In the genomic region with DNA sequence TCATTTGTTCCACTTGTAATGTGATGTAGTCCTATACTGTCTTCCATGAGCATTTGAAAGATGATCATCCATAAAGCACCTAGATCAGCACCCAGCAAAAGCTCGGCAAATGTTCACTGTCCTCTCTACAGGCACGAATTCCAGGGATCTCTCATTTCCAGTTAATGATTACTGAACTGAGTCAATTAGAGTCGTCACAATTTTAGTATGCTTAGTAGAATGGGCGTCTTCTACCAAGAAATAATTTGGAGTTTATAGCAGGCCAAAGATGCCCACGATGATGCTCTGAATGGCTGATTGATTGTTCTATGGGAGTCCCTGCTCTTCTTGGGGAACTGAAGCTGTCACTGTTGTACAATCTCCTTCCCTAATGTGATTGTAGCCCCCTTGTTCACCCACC, we compare ENCODE assay signal across 24 mouse cellular contexts. TPM values are rescaled to one million over a fixed set of nuclear protein-coding genes. Genes with fewer than 3 reads are reported as not detected.
DNase-seq lines count a peak whose midpoint lies in the region; ATAC-seq and TF ChIP-seq lines count a peak whose summit lies in the region.
"Not testable (repeated sequence)": the region's sequence is repeated elsewhere in the genome, so short reads cannot be mapped to it uniquely, and the experiment has no call there.
"Had no signal": no experiment of that assay in that cellular context is flagged by ENCODE, and none has a peak within 500 bp of the region (broad histone marks: within the 10 kb centered on the region; RNA-seq: fewer than 3 reads in every experiment).

No protein-coding gene starts in this region.

- not testable (repeated sequence) for H3K4me1 ChIP-seq in kidney, adult 2 months (ENCODE audit: control insufficient read depth, insufficient read depth, low read length); liver, embryonic 11.5 days (replicated peaks; ENCODE audit: control insufficient read depth, insufficient read depth, low read length); liver, embryonic 16.5 days (ENCODE audit: control insufficient read depth, low read depth, low read length); liver, postnatal 0 days (ENCODE audit: insufficient read depth)
- H3K4me1 ChIP-seq in liver, adult 2 months (ENCODE audit: control insufficient read depth, insufficient read depth, low read length): peaks cover 19% of the 10 kb centered on the region

- H3K79me2 ChIP-seq in liver, adult 2 months (ENCODE audit: control insufficient read depth, insufficient read depth, low read length): not testable (repeated sequence)

- not testable (repeated sequence) for TF ChIP-seq EP300 in liver, postnatal 0 days (IDR thresholded peaks at IDR 0.05; ENCODE audit: low read depth)

- not testable (repeated sequence) for H3K36me3 ChIP-seq in kidney, adult 2 months (ENCODE audit: control insufficient read depth, insufficient read depth, low read length); liver, adult 2 months (ENCODE audit: control insufficient read depth, insufficient read depth, low read length); liver, embryonic 11.5 days (ENCODE audit: control insufficient read depth, insufficient read depth, low read length); liver, embryonic 16.5 days (ENCODE audit: control insufficient read depth, insufficient read depth); liver, postnatal 0 days (replicated peaks; ENCODE audit: insufficient read depth, low read length)

- not testable (repeated sequence) for H3K4me3 ChIP-seq in kidney, adult 2 months (ENCODE audit: insufficient read depth, low read depth, low read length); liver, adult 2 months (ENCODE audit: insufficient read depth, low read depth, low read length); liver, embryonic 11.5 days (ENCODE audit: low read depth, low read length); liver, embryonic 16.5 days (ENCODE audit: low read depth, low read length); liver, postnatal 0 days (ENCODE audit: low read depth, low read length)

- H3K27ac ChIP-seq in kidney, adult 2 months (ENCODE audit: insufficient read depth, low read depth, low read length): peak overlapping the region; percentile 86; the same call in 1 of the 2 replicates
- peak overlapping the region; percentile 99 for H3K27ac ChIP-seq in liver, adult 2 months (replicated peaks; ENCODE audit: insufficient read depth, low read depth, low read length)
- not testable (repeated sequence) for H3K27ac ChIP-seq in liver, embryonic 11.5 days (ENCODE audit: low read depth, low read length); liver, embryonic 16.5 days (ENCODE audit: low read length)
- peak overlapping the region; percentile 72 for H3K27ac ChIP-seq in liver, postnatal 0 days (ENCODE audit: low read depth)

- 37% methylated on average over 5 of the region's 5 CpGs for WGBS in kidney, adult 2 months
- 15% methylated on average over 5 of the region's 5 CpGs for WGBS in liver, adult 2 months
- WGBS in liver, embryonic 11.5 days: 69% methylated on average over 5 of the region's 5 CpGs
- WGBS in liver, embryonic 16.5 days (ENCODE audit: insufficient replicate concordance): 51% methylated on average over 5 of the region's 5 CpGs
- 48% methylated on average over 5 of the region's 5 CpGs for WGBS in liver, postnatal 0 days (ENCODE audit: insufficient replicate concordance)

- not testable (repeated sequence) for H3K27me3 ChIP-seq in kidney, adult 2 months (replicated peaks; ENCODE audit: control insufficient read depth, insufficient read depth, low read length); liver, adult 2 months (ENCODE audit: control insufficient read depth, insufficient read depth, low read length); liver, embryonic 11.5 days (replicated peaks; ENCODE audit: control insufficient read depth, insufficient read depth, low read length); liver, embryonic 16.5 days (ENCODE audit: control insufficient read depth, insufficient read depth, low read depth, low read length); liver, postnatal 0 days (ENCODE audit: insufficient read depth, low read length)

- not testable (repeated sequence) for H3K4me2 ChIP-seq in liver, embryonic 11.5 days; liver, embryonic 16.5 days (ENCODE audit: low read depth, low read length); liver, postnatal 0 days (ENCODE audit: low read depth, low read length)

- peak; percentile 54 for DNase-seq in heart, adult 11 months
- peak; percentile 7 for DNase-seq in kidney, adult 11 months
- DNase-seq in kidney, adult 2 months: peak; percentile 80
- peak; percentile 56 for DNase-seq in kidney, adult 9 months
- DNase-seq in liver, adult 2 months (ENCODE audit: extremely low read depth, low read depth, low spot score): peak; percentile 85
- DNase-seq in liver, embryonic 11.5 days (ENCODE audit: low spot score): peak; percentile 11
- DNase-seq in liver, postnatal 0 days: not testable (repeated sequence)

- H3K9me3 ChIP-seq in liver, embryonic 11.5 days (ENCODE audit: control insufficient read depth, low read length); liver, embryonic 16.5 days (replicated peaks; ENCODE audit: control insufficient read depth, low read length); liver, postnatal 0 days (ENCODE audit: low read length): not testable (repeated sequence)

- not testable (repeated sequence) for ATAC-seq in liver, embryonic 11.5 days (replicated peaks; ENCODE audit: low FRiP score)
- ATAC-seq in liver, embryonic 16.5 days (ENCODE audit: low read depth): peak; percentile 62
- ATAC-seq in liver, postnatal 0 days: peak; percentile 79

- TF ChIP-seq POLR2A in kidney, adult 2 months (IDR thresholded peaks at IDR 0.05; ENCODE audit: low read depth, low read length); liver, adult 2 months (IDR thresholded peaks at IDR 0.05; ENCODE audit: extremely low read depth, insufficient read depth, low read length): not testable (repeated sequence)

- H3K9ac ChIP-seq in liver, adult 2 months (ENCODE audit: low read depth, low read length): peak overlapping the region; percentile 75
- H3K9ac ChIP-seq in liver, embryonic 11.5 days (ENCODE audit: low read depth, low read length); liver, embryonic 16.5 days (ENCODE audit: low read depth, low read length); liver, postnatal 0 days (replicated peaks): not testable (repeated sequence)

- not testable (repeated sequence) for TF ChIP-seq CTCF in kidney, adult 2 months (conservative IDR thresholded peaks at IDR 0.05; ENCODE audit: insufficient read depth, insufficient read length, low read depth, low read length); liver, adult 2 months (IDR thresholded peaks at IDR 0.05; ENCODE audit: low read depth, low read length); liver, postnatal 0 days (IDR thresholded peaks at IDR 0.05; ENCODE audit: low read depth)

RNA-seq across cellular contexts. Expression of a gene that starts 20.1 kb away (rescaled TPM):
- polyA plus RNA-seq in kidney, adult 2 months (2012; rRNA removed): 0.08 TPM in 1 of 2 replicates, not detected in the other
- total RNA-seq in liver, adult 2 months (2014; rRNA removed): 271 and 504 TPM in 2 replicates
- polyA plus RNA-seq in liver, adult 2 months (2012; rRNA removed): 213 and 453 TPM in 2 replicates
- polyA plus RNA-seq in liver, embryonic 11.5 days (2014; fragmentation: Nextera tagmentation; extraction: Ambion mirVana): not detected in 2 replicates
- not detected in 2 replicates for polyA plus RNA-seq in liver, embryonic 16.5 days (2015; fragmentation: Nextera tagmentation; extraction: Ambion mirVana)
- 0.11 and 0.21 TPM in 2 replicates for polyA plus RNA-seq in liver, postnatal 0 days (2015; fragmentation: Nextera tagmentation; extraction: Ambion mirVana)
- total RNA-seq: adrenal gland, adult 18-20 months; adrenal gland, postnatal 10 days; adrenal gland, postnatal 25 days; adrenal gland, postnatal 4 days; CH12.LX; ES-E14; MEL had no signal
- polyA plus RNA-seq: activated CD4-positive, CD25-positive, alpha-beta regulatory T cell, adult 4 months; adrenal gland, adult 2 months; brain, embryonic 14.5 days; C2C12; CD4-positive, CD25-positive, alpha-beta regulatory T cell, adult 4 months; G1E; Patski had no signal

RNA-seq across cellular contexts. Expression of a gene that starts 27.9 kb away (rescaled TPM):
- polyA plus RNA-seq in kidney, adult 2 months (2012; rRNA removed): 0.03 TPM in 1 of 2 replicates, not detected in the other
- total RNA-seq in liver, adult 2 months (2014; rRNA removed): 0.13 and 0.55 TPM in 2 replicates
- polyA plus RNA-seq in liver, adult 2 months (2012; rRNA removed): 0.09 and 0.93 TPM in 2 replicates
- polyA plus RNA-seq in liver, embryonic 11.5 days (2014; fragmentation: Nextera tagmentation; extraction: Ambion mirVana): not detected in 2 replicates
- polyA plus RNA-seq in liver, embryonic 16.5 days (2015; fragmentation: Nextera tagmentation; extraction: Ambion mirVana): not detected in 2 replicates
- 0.07 TPM in 1 of 2 replicates, not detected in the other for polyA plus RNA-seq in liver, postnatal 0 days (2015; fragmentation: Nextera tagmentation; extraction: Ambion mirVana)
- total RNA-seq: adrenal gland, adult 18-20 months; adrenal gland, postnatal 10 days; adrenal gland, postnatal 14 days; adrenal gland, postnatal 25 days; adrenal gland, postnatal 36 days; adrenal gland, postnatal 4 days; CH12.LX; ES-E14; G1E; MEL had no signal
- polyA plus RNA-seq: activated CD4-positive, CD25-positive, alpha-beta regulatory T cell, adult 4 months; brain, embryonic 14.5 days; C2C12; G1E; Patski had no signal

RNA-seq across cellular contexts. Expression of a gene that starts 55.3 kb away (rescaled TPM):
- 0.09 and 0.14 TPM in 2 replicates for polyA plus RNA-seq in kidney, adult 2 months (2012; rRNA removed)
- 819 and 925 TPM in 2 replicates for total RNA-seq in liver, adult 2 months (2014; rRNA removed)
- 768 and 1,045 TPM in 2 replicates for polyA plus RNA-seq in liver, adult 2 months (2012; rRNA removed)
- polyA plus RNA-seq in liver, embryonic 11.5 days (2014; fragmentation: Nextera tagmentation; extraction: Ambion mirVana): not detected in 2 replicates
- polyA plus RNA-seq in liver, embryonic 16.5 days (2015; fragmentation: Nextera tagmentation; extraction: Ambion mirVana): 0.71 and 0.83 TPM in 2 replicates
- polyA plus RNA-seq in liver, postnatal 0 days (2015; fragmentation: Nextera tagmentation; extraction: Ambion mirVana): 97.8 and 102 TPM in 2 replicates
- total RNA-seq: adrenal gland, postnatal 25 days; CH12.LX; ES-E14; G1E; MEL had no signal
- polyA plus RNA-seq: activated CD4-positive, CD25-positive, alpha-beta regulatory T cell, adult 4 months; brain, embryonic 14.5 days; C2C12; CD4-positive, CD25-positive, alpha-beta regulatory T cell, adult 4 months; G1E; Patski had no signal

Comparison
In these comparisons a context has a peak if more than half of its experiments do, and no peak if none do; other contexts are left out.
1. RNA of a gene that starts 20.1 kb away (polyA plus RNA-seq): 213 to 453 TPM in liver, adult 2 months; 0.11 to 0.21 TPM in liver, postnatal 0 days, 0.08 TPM in kidney, adult 2 months, not detected in liver, embryonic 11.5 days and not detected in liver, embryonic 16.5 days; every median in the first group is over 100 times any median in the second.
2. RNA of a gene that starts 55.3 kb away (polyA plus RNA-seq): 768 to 1,045 TPM in liver, adult 2 months and 97.8 to 102 TPM in liver, postnatal 0 days; 0.71 to 0.83 TPM in liver, embryonic 16.5 days, 0.09 to 0.14 TPM in kidney, adult 2 months and not detected in liver, embryonic 11.5 days; every median in the first group is over 10 times any median in the second.